Mouse (Mus musculus) forebrain, embryonic 11.5 days (tissue): ENCODE measurements around the gene Gm10160. TPM values are rescaled to one million over a fixed set of nuclear protein-coding genes. Genes with fewer than 3 reads are reported as not detected.
A peak's percentile ranks its signal among the peaks of the same experiment; 100 is the strongest.

ENCODE experiments used
- ATAC-seq: fragments of 200-750 bp; cut with Nextera tagmentation; replicated peaks from 2 replicates; pipeline ENCODE4 v1.8.0; 2017; ENCODE audit warnings: moderate TSS enrichment; ENCODE audit not compliant: low FRiP score
- DNase-seq: peaks from one replicate; pipeline ENCODE4 v3.0.0-alpha.2; 2017; ENCODE audit warnings: low spot score
- H3K27ac ChIP-seq: fragments of 300-500 bp; sonication (generic); 2 replicates; pipeline ENCODE4 v1.5.1; 2014; ENCODE audit warnings: low read depth, low read length
- H3K27me3 ChIP-seq: fragments of 300-500 bp; sonication (generic); 2 replicates; pipeline ENCODE4 v1.6.1; 2014; ENCODE audit warnings: mild to moderate bottlenecking, low read length, mixed read lengths; ENCODE audit not compliant: control insufficient read depth, insufficient read depth
- H3K36me3 ChIP-seq: fragments of 300-500 bp; sonication (generic); 2 replicates; pipeline ENCODE4 v1.6.1; 2014; ENCODE audit warnings: mild to moderate bottlenecking, low read length, moderate library complexity, mixed read lengths; ENCODE audit not compliant: control insufficient read depth, insufficient read depth
- H3K4me1 ChIP-seq: fragments of 300-500 bp; sonication (generic); replicated peaks from 2 replicates; pipeline ENCODE4 v1.6.1; 2014; ENCODE audit warnings: low read length, mixed read lengths; ENCODE audit not compliant: control insufficient read depth, insufficient read depth
- H3K4me2 ChIP-seq: fragments of 300-500 bp; sonication (generic); 2 replicates; pipeline ENCODE4 v1.6.1; 2014; ENCODE audit warnings: low read depth, mild to moderate bottlenecking, low read length, moderate library complexity, mixed read lengths; ENCODE audit not compliant: severe bottlenecking
- H3K4me3 ChIP-seq: fragments of 300-500 bp; sonication (generic); 2 replicates; pipeline ENCODE4 v1.5.1; 2014; ENCODE audit warnings: low read depth, low read length
- H3K9ac ChIP-seq: fragments of 300-500 bp; sonication (generic); 2 replicates; pipeline ENCODE4 v1.6.1; 2014; ENCODE audit warnings: low read length
- H3K9me3 ChIP-seq: fragments of 300-500 bp; sonication (generic); 2 replicates; pipeline ENCODE4 v1.6.1; 2016; ENCODE audit warnings: low read length, mixed read lengths; ENCODE audit not compliant: control insufficient read depth
- WGBS: fragments of 180-500 bp; shearing (Covaris S2); extraction: QIAGEN DNeasy Blood & Tissue Kit; methylation state at CpG from one replicate; pipeline ENCODE4 v1.1.7; 2014; 5-methylcytosine and 5-hydroxymethylcytosine counted together
- polyA plus RNA-seq: library from polyadenylated mRNA; unstranded; fragments of >200 nt; fragmentation: Nextera tagmentation; extraction: Ambion mirVana; gene quantifications from 2 replicates; pipeline ENCODE4 v1.2.1, GENCODE M21; 2014

Gene Gm10160
- polyA plus RNA-seq, 1 experiment from 2014 or later = not detected

GRCm38 (mm10) chr7:81851706-81852105, 3.9 kb downstream of the Gm10160 start:
- 85% methylated on average over 3 of the region's 3 CpGs for WGBS
- Histone ChIP-seq H3K9me3 (no peaks in the 10 kb centered on the region), H3K9ac (no peak overlapping the region), H3K27ac (no peak overlapping the region), H3K4me2 (no peak overlapping the region), H3K4me1 (peaks cover 3% of the 10 kb centered on the region), H3K36me3 (no peaks in the 10 kb centered on the region), H3K27me3 (no peaks in the 10 kb centered on the region; the same call in 1 of the 2 replicates), H3K4me3 (no peak overlapping the region)
- DNase-seq = no peak
- no peak for ATAC-seq

GRCm38 (mm10) chr7:81850171-81850570, 5.4 kb downstream of the Gm10160 start:
- H3K4me2 ChIP-seq = no peak overlapping the region
- H3K9ac ChIP-seq = no peak overlapping the region
- peaks cover 3% of the 10 kb centered on the region for H3K4me1 ChIP-seq
- H3K27me3 ChIP-seq = no peaks in the 10 kb centered on the region
- no peak overlapping the region for H3K27ac ChIP-seq
- 87% methylated on average over 6 of the region's 6 CpGs for WGBS
- no peak overlapping the region for H3K4me3 ChIP-seq
- H3K9me3 ChIP-seq = no peaks in the 10 kb centered on the region
- no peak for ATAC-seq
- H3K36me3 ChIP-seq = no peaks in the 10 kb centered on the region
- DNase-seq = no peak

- Histone ChIP-seq H3K9me3 (no peaks in the 10 kb centered on the region), H3K27ac (no peak overlapping the region), H3K4me2 (no peak overlapping the region), H3K27me3 (no peaks in the 10 kb centered on the region), H3K36me3 (no peaks in the 10 kb centered on the region), H3K4me1 (peaks cover 3% of the 10 kb centered on the region; the same call in 1 of the 2 replicates), H3K9ac (no peak overlapping the region), H3K4me3 (no peak overlapping the region)
- DNase-seq (no peak), ATAC-seq (no peak)
- 91% methylated on average over 7 of the region's 7 CpGs for WGBS
Measured at GRCm38 (mm10) chr7:81849633-81850032, 6.0 kb downstream of the Gm10160 start.

DNA sequence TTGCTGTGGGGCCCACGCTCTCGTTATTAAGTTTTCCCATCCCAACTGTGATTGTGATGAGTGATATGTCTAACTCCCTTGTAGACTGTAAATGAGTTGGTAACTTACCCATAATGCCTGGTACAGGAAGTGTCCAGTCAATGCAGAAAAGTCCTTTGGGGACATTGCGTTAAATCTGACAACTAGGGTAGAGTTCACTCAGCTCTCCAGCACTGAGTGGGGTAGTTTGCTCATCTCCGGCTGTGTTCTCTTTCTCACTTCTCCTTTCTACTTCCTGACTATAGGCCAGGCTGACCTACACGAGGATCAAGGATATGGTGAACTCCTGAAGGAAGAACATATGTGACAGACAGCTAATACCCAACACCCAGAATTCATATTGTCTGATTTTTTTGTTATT, 6.4 kb downstream of the Gm10160 start:
- Histone ChIP-seq H3K4me3 (no peak overlapping the region), H3K36me3 (no peaks in the 10 kb centered on the region), H3K27ac (no peak overlapping the region), H3K27me3 (no peaks in the 10 kb centered on the region), H3K4me2 (no peak overlapping the region), H3K4me1 (peaks cover 3% of the 10 kb centered on the region; the same call in 1 of the 2 replicates), H3K9me3 (no peaks in the 10 kb centered on the region), H3K9ac (no peak overlapping the region)
- WGBS = 91% methylated on average over 5 of the region's 5 CpGs
- ATAC-seq = no peak
- no peak for DNase-seq

- H3K36me3 ChIP-seq = no peaks in the 10 kb centered on the region
- no peak overlapping the region for H3K4me3 ChIP-seq
- ATAC-seq = peak; percentile 66; the same call in 1 of the 2 replicates
- peaks cover 3% of the 10 kb centered on the region; the same call in 1 of the 2 replicates for H3K4me1 ChIP-seq
- H3K4me2 ChIP-seq = no peak overlapping the region
- DNase-seq = peak; percentile 62
- H3K27ac ChIP-seq = no peak overlapping the region; the same call in 1 of the 2 replicates
- H3K27me3 ChIP-seq = no peaks in the 10 kb centered on the region
- no peak overlapping the region for H3K9ac ChIP-seq
- no peaks in the 10 kb centered on the region for H3K9me3 ChIP-seq
- WGBS = 11% methylated on average over 4 of the region's 4 CpGs
Measured at GRCm38 (mm10) chr7:81847777-81848176, 7.8 kb downstream of the Gm10160 start.

GRCm38 (mm10) chr7:81847010-81847409, 8.6 kb downstream of the Gm10160 start:
- ATAC-seq (peak; percentile 53; the same call in 1 of the 2 replicates), DNase-seq (peak; percentile 52)
- peaks cover 3% of the 10 kb centered on the region; the same call in 1 of the 2 replicates for H3K4me1 ChIP-seq
- no peaks in the 10 kb centered on the region for H3K36me3 ChIP-seq
- H3K9me3 ChIP-seq = no peaks in the 10 kb centered on the region
- no peaks in the 10 kb centered on the region for H3K27me3 ChIP-seq
- 39% methylated on average over 8 of the region's 8 CpGs for WGBS
- no peak overlapping the region for H3K4me3 ChIP-seq
- H3K27ac ChIP-seq = no peak overlapping the region
- H3K9ac ChIP-seq = no peak overlapping the region
- H3K4me2 ChIP-seq = no peak overlapping the region

DNA sequence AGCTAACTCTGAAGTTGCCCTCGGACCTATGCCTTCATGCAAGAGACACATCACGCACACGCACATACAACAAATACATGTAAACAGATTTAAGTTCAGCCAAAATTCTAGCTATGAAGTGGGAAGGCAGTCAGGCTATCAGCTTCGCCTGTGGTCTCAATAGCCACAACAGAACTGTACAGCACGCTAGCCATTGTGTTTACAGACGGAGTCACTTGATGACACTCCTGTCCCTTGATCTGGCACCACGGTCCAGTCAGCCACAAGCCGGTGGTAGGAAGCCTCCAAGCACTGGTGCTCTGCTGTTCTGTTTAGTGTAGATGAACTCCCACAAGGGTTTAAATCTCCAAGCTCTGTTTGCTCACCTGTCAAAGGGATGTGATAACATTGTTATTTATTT, 9.6 kb downstream of the Gm10160 start:
- 90% methylated on average over 8 of the region's 8 CpGs for WGBS
- no peak overlapping the region for H3K27ac ChIP-seq
- H3K4me3 ChIP-seq = no peak overlapping the region
- no peak for DNase-seq
- H3K4me1 ChIP-seq = peaks cover 3% of the 10 kb centered on the region; the same call in 1 of the 2 replicates
- no peak overlapping the region for H3K4me2 ChIP-seq
- no peaks in the 10 kb centered on the region for H3K27me3 ChIP-seq
- no peak for ATAC-seq
- H3K36me3 ChIP-seq = no peaks in the 10 kb centered on the region
- H3K9me3 ChIP-seq = no peaks in the 10 kb centered on the region
- no peak overlapping the region for H3K9ac ChIP-seq

- Histone ChIP-seq H3K27ac (no peak overlapping the region), H3K9ac (no peak overlapping the region), H3K4me2 (no peak overlapping the region), H3K4me3 (no peak overlapping the region), H3K9me3 (no peaks in the 10 kb centered on the region), H3K36me3 (no peaks in the 10 kb centered on the region), H3K27me3 (no peaks in the 10 kb centered on the region), H3K4me1 (peaks cover 3% of the 10 kb centered on the region; the same call in 1 of the 2 replicates)
- 80% methylated on average over 3 of the region's 3 CpGs for WGBS
- DNase-seq (peak; percentile 41), ATAC-seq (no peak)
Measured at GRCm38 (mm10) chr7:81845313-81845712, 10.3 kb downstream of the Gm10160 start.

DNA sequence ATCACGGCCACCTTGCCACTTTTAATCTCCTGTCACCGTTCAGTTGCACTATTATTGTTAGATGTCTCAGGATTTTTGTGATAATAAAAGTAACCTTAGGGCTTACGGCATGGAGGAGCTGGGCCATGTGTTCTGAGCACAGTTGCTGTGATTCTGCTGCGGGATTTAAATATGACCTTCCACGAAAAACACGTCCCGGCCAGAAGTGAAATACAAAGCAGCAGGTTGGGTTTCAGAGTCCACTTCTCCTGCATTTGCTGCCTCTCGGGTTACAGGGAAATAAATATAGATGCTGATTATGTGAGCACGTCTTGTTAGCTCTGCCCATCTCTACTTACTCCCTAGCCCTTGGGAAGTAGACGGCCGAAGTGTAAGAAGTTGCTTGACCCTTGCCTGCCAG, 10.8 kb downstream of the Gm10160 start:
- WGBS = 87% methylated on average over 11 of the region's 11 CpGs
- no peaks in the 10 kb centered on the region for H3K27me3 ChIP-seq
- ATAC-seq = no peak

More for the DNA sequence above, 10.8 kb downstream of the Gm10160 start:
- H3K27ac ChIP-seq = no peak overlapping the region
- no peak for DNase-seq
- no peak overlapping the region for H3K9ac ChIP-seq
- peaks cover 3% of the 10 kb centered on the region; the same call in 1 of the 2 replicates for H3K4me1 ChIP-seq
- H3K4me2 ChIP-seq = no peak overlapping the region
- H3K4me3 ChIP-seq = no peak overlapping the region
- H3K36me3 ChIP-seq = no peaks in the 10 kb centered on the region
- H3K9me3 ChIP-seq = no peaks in the 10 kb centered on the region
